Mouse (Mus musculus) lung, postnatal 0 days (tissue): Measurements from ENCODE around the gene Tmem121b.
A peak's percentile ranks its signal among the peaks of the same experiment; 100 is the strongest.

Source experiments
- CTCF ChIP-seq: IDR thresholded peaks from 2 replicates; pipeline ENCODE4 v1.5.1; 2016; ENCODE audit warnings: antibody characterized with exemption, mild to moderate bottlenecking
- EP300 ChIP-seq: IDR thresholded peaks from 2 replicates; pipeline ENCODE4 v1.6.1; 2016; ENCODE audit warnings: antibody characterized with exemption, mild to moderate bottlenecking, control low read depth

GRCm38 (mm10) chr6:120491862-120492498, 1.6 kb downstream of the Tmem121b start:
- TF ChIP-seq EP300, result peak; percentile 25; the same call in 1 of the 2 replicates
- TF ChIP-seq CTCF, result no peak
